Mouse (Mus musculus) small intestine, adult 2 months (tissue): ENCODE measurements around the gene Tspan17.

ENCODE experiments used
- CTCF ChIP-seq: fragments of 200-500 bp; IDR thresholded peaks from 2 replicates; pipeline ENCODE4 v1.5.1; 2012; ENCODE audit warnings: low read depth, mild to moderate bottlenecking, control low read depth, inconsistent platforms, low read length, moderate library complexity, mixed read lengths; ENCODE audit not compliant: insufficient replicate concordance, insufficient read length; ENCODE audit errors: extremely low read depth
- POLR2A ChIP-seq: fragments of 200-500 bp; IDR thresholded peaks from 2 replicates; pipeline ENCODE4 v1.6.1; 2012; ENCODE audit warnings: low read depth, mild to moderate bottlenecking, control low read depth, inconsistent platforms, low read length, moderate library complexity

GRCm38 (mm10) chr13:54789561-54790397, 602 bp downstream of the Tspan17 start:
- TF ChIP-seq POLR2A (no peak), CTCF (no peak)
